Mouse (Mus musculus): ENCODE results near the gene Gm49321. TPM values are rescaled to one million over a fixed set of nuclear protein-coding genes. Genes with fewer than 3 reads are reported as not detected.

Gene Gm49321
- polyA plus RNA-seq, 1 experiment = not detected

DNA sequence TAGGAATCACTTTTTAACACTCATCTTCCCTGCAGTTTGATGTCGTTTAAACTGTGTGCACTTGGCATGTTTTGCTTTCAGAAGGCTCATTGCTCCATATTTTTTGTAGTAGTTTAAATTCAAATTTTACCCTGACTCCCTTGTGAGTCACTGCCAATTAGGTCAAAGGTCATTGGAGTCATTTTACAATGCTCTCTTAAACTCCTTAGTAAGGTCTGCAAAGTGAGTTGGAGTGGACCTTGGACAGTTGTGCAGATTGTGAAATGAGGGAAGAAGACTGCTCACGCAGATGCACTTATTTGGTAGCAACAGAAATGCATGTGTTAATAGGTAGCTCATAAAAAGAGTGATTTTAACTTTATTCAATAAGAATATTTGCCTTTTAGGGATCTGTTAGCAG, 32.4 kb upstream of the Gm49321 start:
- Histone ChIP-seq H3K27me3 (ENCODE audit: control insufficient read depth, insufficient read depth, insufficient read length) (no peaks in the 10 kb centered on the region), H3K36me3 (ENCODE audit: control insufficient read depth, insufficient read depth) (no peaks in the 10 kb centered on the region), H3K4me2 (ENCODE audit: low read depth) (peak overlapping the region; percentile 55), H3K4me3 (no peak overlapping the region), H3K79me2 (ENCODE audit: control insufficient read depth, insufficient read depth) (peaks cover 23% of the 10 kb centered on the region), H3ac (ENCODE audit: control insufficient read depth, insufficient read length) (no peak overlapping the region)
- TF ChIP-seq MYOD1 (IDR thresholded peaks at IDR 0.05; ENCODE audit: control insufficient read depth in 1 of 3, insufficient read length in 2 of 3, low read depth in 2 of 3) (no peak), E2F4 (IDR thresholded peaks at IDR 0.05; ENCODE audit: insufficient read depth) (no peak), SRF (IDR thresholded peaks at IDR 0.05; ENCODE audit: control insufficient read depth, insufficient read length, low read depth) (no peak), CEBPB (IDR thresholded peaks at IDR 0.05; ENCODE audit: insufficient read depth, poor library complexity, severe bottlenecking) (0 out of 2 replicates have a peak, but pooled peaks have one; percentile 19)

DNA sequence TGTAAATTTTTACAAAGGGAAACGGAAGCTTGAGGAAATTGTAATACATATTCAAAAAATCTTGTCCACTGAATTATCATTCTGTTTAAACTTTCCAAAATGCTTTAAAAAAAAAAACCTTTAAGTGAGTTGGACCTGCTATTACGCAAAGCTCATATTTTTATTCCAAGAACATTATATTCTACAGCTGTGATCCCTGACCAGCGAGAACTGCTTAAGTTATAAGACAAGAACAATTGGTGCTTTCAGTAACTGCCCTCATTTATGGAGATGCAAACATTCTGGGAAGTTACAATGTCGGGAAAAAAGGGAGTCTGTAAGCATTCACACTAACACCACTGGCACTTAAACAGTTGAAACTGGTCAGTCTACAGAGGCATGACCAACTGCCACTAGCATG, 31.9 kb upstream of the Gm49321 start:
- H3K79me2 ChIP-seq (ENCODE audit: control insufficient read depth, insufficient read depth) = peaks cover 28% of the 10 kb centered on the region
- H3K27me3 ChIP-seq (ENCODE audit: control insufficient read depth, insufficient read depth, insufficient read length) = no peaks in the 10 kb centered on the region
- H3K4me3 ChIP-seq = no peak overlapping the region
- H3K36me3 ChIP-seq (ENCODE audit: control insufficient read depth, insufficient read depth) = no peaks in the 10 kb centered on the region
- no peak overlapping the region for H3K4me2 ChIP-seq (ENCODE audit: low read depth)
- no peak overlapping the region for H3ac ChIP-seq (ENCODE audit: control insufficient read depth, insufficient read length)
- TF ChIP-seq MYOD1 (IDR thresholded peaks at IDR 0.05; ENCODE audit: control insufficient read depth in 1 of 3, insufficient read length in 2 of 3, low read depth in 2 of 3) = no peak
- no peak for TF ChIP-seq E2F4 (IDR thresholded peaks at IDR 0.05; ENCODE audit: insufficient read depth)
- no peak for TF ChIP-seq POLR2AphosphoS2 (IDR thresholded peaks at IDR 0.05; ENCODE audit: insufficient read length, low read depth)
- no peak for TF ChIP-seq MAX (IDR thresholded peaks at IDR 0.05; ENCODE audit: low read depth)
- TF ChIP-seq SRF (IDR thresholded peaks at IDR 0.05; ENCODE audit: control insufficient read depth, insufficient read length, low read depth) = no peak
- no peak for TF ChIP-seq USF1 (IDR thresholded peaks at IDR 0.05; ENCODE audit: low read depth)
- no peak for TF ChIP-seq POLR2A (IDR thresholded peaks at IDR 0.05; ENCODE audit: insufficient read length, low read depth)

DNA sequence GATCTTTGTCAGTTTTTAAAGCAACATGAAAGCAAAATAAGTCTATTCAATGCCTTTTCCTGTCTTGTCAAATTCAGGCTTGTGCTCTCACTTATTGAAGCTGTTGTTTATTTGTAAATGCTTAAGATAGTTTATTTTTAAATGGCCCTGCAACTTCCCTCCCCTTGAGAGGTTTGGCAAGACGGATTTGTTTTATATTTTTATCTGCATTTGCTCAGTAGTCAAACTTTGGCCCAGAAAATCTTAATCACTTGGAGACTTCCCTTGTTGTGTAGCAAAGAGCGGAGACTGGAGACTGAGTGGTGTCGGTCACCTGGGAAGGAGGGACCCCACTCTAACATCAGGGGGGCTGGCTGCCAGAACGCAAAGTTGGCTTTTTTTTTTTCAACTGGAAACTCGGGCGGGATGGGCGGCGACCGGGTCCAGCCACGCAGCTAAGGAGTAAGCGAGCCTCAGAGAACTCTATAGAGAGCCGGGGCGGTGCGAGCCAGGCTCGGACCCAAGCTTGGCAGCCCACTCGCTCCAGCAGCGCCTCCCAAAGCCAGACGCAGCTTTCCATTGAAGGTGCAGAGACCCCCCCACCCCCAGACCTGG, 30.3 kb upstream of the Gm49321 start:
- H3K36me3 ChIP-seq (ENCODE audit: control insufficient read depth, insufficient read depth) = no peaks in the 10 kb centered on the region
- peak overlapping the region; percentile 94 for H3ac ChIP-seq (ENCODE audit: control insufficient read depth, insufficient read length)
- H3K4me3 ChIP-seq = peak overlapping the region; percentile 54
- H3K4me2 ChIP-seq (ENCODE audit: low read depth) = peak overlapping the region; percentile 70
- no peak for TF ChIP-seq REST (IDR thresholded peaks at IDR 0.05; ENCODE audit: insufficient read depth, insufficient read length)
- no peak for TF ChIP-seq CEBPB (IDR thresholded peaks at IDR 0.05; ENCODE audit: insufficient read depth, poor library complexity, severe bottlenecking)
- TF ChIP-seq E2F4 (IDR thresholded peaks at IDR 0.05; ENCODE audit: insufficient read depth) = no peak
- TF ChIP-seq POLR2AphosphoS2 (IDR thresholded peaks at IDR 0.05; ENCODE audit: insufficient read length, low read depth) = no peak
- no peak for TF ChIP-seq TCF12 (IDR thresholded peaks at IDR 0.05; ENCODE audit: insufficient read depth, poor library complexity, severe bottlenecking)
- TF ChIP-seq MYOG (IDR thresholded peaks at IDR 0.05; ENCODE audit: control insufficient read depth in 1 of 3, insufficient read depth in 1 of 3, insufficient read length in 2 of 3, low read depth in 2 of 3) = no peak
- H3K79me2 ChIP-seq (ENCODE audit: control insufficient read depth, insufficient read depth) = peaks cover 44% of the 10 kb centered on the region
- H3K27me3 ChIP-seq (ENCODE audit: control insufficient read depth, insufficient read depth, insufficient read length) = no peaks in the 10 kb centered on the region

DNA sequence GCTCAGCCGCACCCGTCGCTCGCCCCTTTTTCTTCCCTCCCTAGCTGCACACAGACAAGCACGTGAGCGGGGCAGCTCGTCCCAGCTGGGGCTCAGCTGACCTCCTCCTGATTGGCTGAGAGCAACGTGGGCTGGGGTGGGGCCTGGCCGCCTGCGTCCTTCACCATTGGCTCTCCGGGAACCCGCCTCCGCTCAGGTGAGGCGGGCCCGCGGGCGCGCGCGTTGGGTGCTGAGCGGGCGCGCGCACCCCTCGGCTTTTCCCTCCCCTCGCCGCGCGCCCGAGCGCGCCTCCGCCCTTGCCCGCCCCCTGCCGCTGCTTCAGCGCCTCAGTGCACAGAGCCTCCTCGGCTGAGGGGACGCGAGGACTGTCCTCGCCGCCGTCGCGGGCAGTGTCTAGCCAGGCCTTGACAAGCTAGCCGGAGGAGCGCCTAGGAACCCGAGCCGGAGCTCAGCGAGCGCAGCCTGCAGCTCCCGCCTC, 29.7 kb upstream of the Gm49321 start:
- TF ChIP-seq MYOD1 (IDR thresholded peaks at IDR 0.05; ENCODE audit: control insufficient read depth in 1 of 3, insufficient read length in 2 of 3, low read depth in 2 of 3) (peak in 2 of 3 experiments; percentile 32 to 45), USF1 (IDR thresholded peaks at IDR 0.05; ENCODE audit: low read depth) (peak; percentile 77), REST (IDR thresholded peaks at IDR 0.05; ENCODE audit: insufficient read depth, insufficient read length) (peak; percentile 46), CEBPB (IDR thresholded peaks at IDR 0.05; ENCODE audit: insufficient read depth, poor library complexity, severe bottlenecking) (no peak), TCF12 (IDR thresholded peaks at IDR 0.05; ENCODE audit: insufficient read depth, poor library complexity, severe bottlenecking) (no peak), MAX (IDR thresholded peaks at IDR 0.05; ENCODE audit: low read depth) (no peak), E2F4 (IDR thresholded peaks at IDR 0.05; ENCODE audit: insufficient read depth) (peak; percentile 31), POLR2AphosphoS2 (IDR thresholded peaks at IDR 0.05; ENCODE audit: insufficient read length, low read depth) (peak; percentile 97), SRF (IDR thresholded peaks at IDR 0.05; ENCODE audit: control insufficient read depth, insufficient read length, low read depth) (peak; percentile 22), MYOG (IDR thresholded peaks at IDR 0.05; ENCODE audit: control insufficient read depth in 1 of 3, insufficient read depth in 1 of 3, insufficient read length in 2 of 3, low read depth in 2 of 3) (peak in 1 of 3 experiments; percentile 31), POLR2A (IDR thresholded peaks at IDR 0.05; ENCODE audit: insufficient read length, low read depth) (peak; percentile 96), TCF3 (IDR thresholded peaks at IDR 0.05; ENCODE audit: insufficient read length, low read depth) (peak; percentile 4)
- Histone ChIP-seq H3K36me3 (ENCODE audit: control insufficient read depth, insufficient read depth) (no peaks in the 10 kb centered on the region), H3K4me2 (ENCODE audit: low read depth) (peak overlapping the region; percentile 70), H3K4me3 (peak overlapping the region; percentile 54), H3K79me2 (ENCODE audit: control insufficient read depth, insufficient read depth) (peaks cover 49% of the 10 kb centered on the region), H3ac (ENCODE audit: control insufficient read depth, insufficient read length) (peak overlapping the region; percentile 94), H3K27me3 (ENCODE audit: control insufficient read depth, insufficient read depth, insufficient read length) (no peaks in the 10 kb centered on the region)

DNA sequence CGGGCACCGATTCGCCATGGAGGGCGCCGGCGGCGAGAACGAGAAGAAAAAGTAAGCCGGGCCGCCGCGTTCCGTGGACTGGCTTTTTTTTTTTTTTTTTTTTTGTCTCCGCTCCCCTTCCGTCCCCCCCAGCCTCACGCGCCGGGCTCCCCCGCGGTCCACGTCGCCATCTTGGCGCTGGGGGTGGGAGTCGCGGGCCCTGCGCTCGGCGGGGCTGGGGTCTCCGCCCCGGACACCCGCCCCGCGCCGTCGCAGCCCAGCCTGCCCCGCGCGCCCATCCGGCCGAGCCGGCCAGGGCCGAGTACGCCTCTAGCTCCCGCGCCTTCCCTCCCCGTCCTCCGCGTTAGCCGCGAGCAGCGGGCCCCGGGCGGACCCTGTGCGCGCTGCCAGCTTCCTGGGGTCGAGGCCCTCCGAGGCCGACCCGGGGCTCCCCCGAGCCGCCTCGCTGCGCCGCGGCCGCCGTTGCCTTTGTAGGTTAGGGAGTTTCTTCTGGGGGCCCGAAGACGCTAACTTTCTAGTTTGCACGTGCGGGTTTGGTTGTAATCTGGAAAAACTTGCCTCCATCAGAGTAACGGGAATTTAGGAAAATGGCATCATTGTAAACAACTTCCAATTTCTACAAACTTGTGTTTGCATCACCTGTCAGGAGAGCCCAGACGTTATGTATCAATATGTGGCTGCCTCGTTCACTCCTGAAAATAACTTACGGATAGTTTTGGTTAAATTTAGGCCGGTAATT, 29.0 kb upstream of the Gm49321 start:
- H3ac ChIP-seq (ENCODE audit: control insufficient read depth, insufficient read length) = peak overlapping the region; percentile 94
- H3K4me3 ChIP-seq = peak overlapping the region; percentile 54
- H3K36me3 ChIP-seq (ENCODE audit: control insufficient read depth, insufficient read depth) = no peaks in the 10 kb centered on the region
- H3K27me3 ChIP-seq (ENCODE audit: control insufficient read depth, insufficient read depth, insufficient read length) = no peaks in the 10 kb centered on the region
- H3K4me2 ChIP-seq (ENCODE audit: low read depth) = peak overlapping the region; percentile 68
- peaks cover 51% of the 10 kb centered on the region for H3K79me2 ChIP-seq (ENCODE audit: control insufficient read depth, insufficient read depth)
- TF ChIP-seq POLR2A (IDR thresholded peaks at IDR 0.05; ENCODE audit: insufficient read length, low read depth) = no peak
- peak in 1 of 3 experiments; percentile 7 for TF ChIP-seq MYOG (IDR thresholded peaks at IDR 0.05; ENCODE audit: control insufficient read depth in 1 of 3, insufficient read depth in 1 of 3, insufficient read length in 2 of 3, low read depth in 2 of 3)

Measured in myocyte (in vitro differentiated cells).